1 mouse cellular context compared by ENCODE assay signal in the genomic region with DNA sequence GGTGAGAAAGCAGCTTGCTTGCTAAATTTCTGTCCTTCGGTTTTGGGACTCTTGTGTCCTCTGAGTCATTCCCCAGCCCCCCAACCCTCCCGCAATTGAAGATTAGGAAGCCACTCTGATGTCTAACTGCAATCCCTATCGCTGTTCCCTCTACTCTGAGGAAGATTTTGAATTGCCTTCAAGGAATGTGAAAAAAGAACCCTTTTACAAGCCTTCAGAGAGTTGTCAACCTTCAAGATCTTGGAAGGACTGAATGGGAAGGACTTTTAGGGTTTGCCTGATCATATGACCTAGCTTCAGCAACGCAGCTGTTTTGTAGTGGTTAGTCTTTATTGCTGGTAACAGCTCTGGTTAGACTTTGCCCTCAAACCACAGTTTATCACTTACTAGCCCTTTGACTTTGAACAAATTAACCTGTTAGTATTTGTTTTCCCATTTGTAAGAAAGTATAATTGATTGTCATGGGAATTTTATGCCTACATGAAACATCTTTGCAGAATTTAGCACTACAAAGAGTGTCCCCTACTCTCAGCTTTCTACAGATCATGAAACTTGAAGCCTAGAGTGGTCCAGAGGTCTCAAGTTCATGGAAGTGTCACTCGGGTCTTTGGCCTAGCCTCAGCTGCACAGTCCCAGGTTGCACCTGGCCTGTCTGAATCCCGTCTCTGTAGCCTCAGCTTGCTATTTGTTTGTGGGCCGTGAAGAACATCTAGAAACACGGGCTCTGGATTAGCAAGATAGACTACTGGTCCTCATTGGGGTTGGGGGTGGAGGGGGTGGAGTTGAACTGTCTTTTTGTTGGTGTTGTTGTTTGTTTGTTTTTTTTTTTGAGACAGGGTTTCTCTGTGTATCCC.
TF ChIP-seq lines count a peak whose summit lies in the region.

No protein-coding gene starts in this region.

TF ChIP-seq in MEL, 35 proteins besides CTCF, POLR2A, EP300 and RAD21:
- TF ChIP-seq POLR2AphosphoS2 (IDR thresholded peaks at IDR 0.05; ENCODE audit: low read length): no peak
- TF ChIP-seq NELFE (IDR thresholded peaks at IDR 0.05; ENCODE audit: low read depth, low read length): no peak
- TF ChIP-seq KAT2A (conservative IDR thresholded peaks at IDR 0.05; ENCODE audit: low read depth, low read length): no peak
- no peak for TF ChIP-seq USF1 (IDR thresholded peaks at IDR 0.05; ENCODE audit: low read depth, low read length)
- no peak for TF ChIP-seq MYC (IDR thresholded peaks at IDR 0.05; ENCODE audit: low read depth, low read length)
- TF ChIP-seq CHD1 (IDR thresholded peaks at IDR 0.05; ENCODE audit: low read depth, low read length): no peak
- no peak for TF ChIP-seq USF2 (IDR thresholded peaks at IDR 0.05; ENCODE audit: borderline replicate concordance in 1 of 2, insufficient read depth in 1 of 2, low read depth in 1 of 2, low read length in 2 of 2)
TF ChIP-seq in MEL: peak in this region for 0.
